Mouse (Mus musculus) forebrain, embryonic 12.5 days (tissue): ENCODE results near the gene Gcm1. TPM values are rescaled to one million over a fixed set of nuclear protein-coding genes. Genes with fewer than 3 reads are reported as not detected.
A peak's percentile ranks its signal among the peaks of the same experiment; 100 is the strongest.

Experiments used
- ATAC-seq: fragments of 200-750 bp; cut with Nextera tagmentation; 2 replicates; pipeline ENCODE4 v1.8.0; 2017; ENCODE audit warnings: moderate TSS enrichment; ENCODE audit not compliant: low FRiP score
- H3K27ac ChIP-seq: fragments of 300-500 bp; sonication (generic); 2 replicates; pipeline ENCODE4 v1.5.1; 2016; ENCODE audit warnings: mild to moderate bottlenecking
- H3K27me3 ChIP-seq: fragments of 300-500 bp; sonication (generic); 2 replicates; pipeline ENCODE4 v1.6.1; 2016; ENCODE audit warnings: mild to moderate bottlenecking
- H3K36me3 ChIP-seq: fragments of 300-500 bp; sonication (generic); replicated peaks from 2 replicates; pipeline ENCODE4 v1.6.1; 2016; ENCODE audit warnings: mild to moderate bottlenecking
- H3K4me1 ChIP-seq: fragments of 300-500 bp; sonication (generic); 2 replicates; pipeline ENCODE4 v1.6.1; 2016
- H3K4me2 ChIP-seq: fragments of 300-500 bp; sonication (generic); 2 replicates; pipeline ENCODE4 v1.6.1; 2016; ENCODE audit warnings: mild to moderate bottlenecking, moderate library complexity
- H3K4me3 ChIP-seq: fragments of 300-500 bp; sonication (generic); replicated peaks from 2 replicates; pipeline ENCODE4 v1.5.1; 2016; ENCODE audit warnings: mild to moderate bottlenecking
- H3K9ac ChIP-seq: fragments of 300-500 bp; sonication (generic); 2 replicates; pipeline ENCODE4 v1.6.1; 2016; ENCODE audit warnings: mild to moderate bottlenecking
- H3K9me3 ChIP-seq: fragments of 300-500 bp; sonication (generic); 2 replicates; pipeline ENCODE4 v1.6.1; 2016
- WGBS: fragments of 180-500 bp; shearing (Covaris S2); methylation state at CpG from one replicate; pipeline ENCODE4 v1.1.7; 2016; 5-methylcytosine and 5-hydroxymethylcytosine counted together
- polyA plus RNA-seq: library from polyadenylated mRNA; unstranded; fragments of >200 nt; fragmentation: Nextera tagmentation; extraction: Ambion mirVana; gene quantifications from 2 replicates; pipeline ENCODE4 v1.2.1, GENCODE M21; 2016

Gcm1 gene
- polyA plus RNA-seq, 1 experiment from 2014 or later = not detected

DNA sequence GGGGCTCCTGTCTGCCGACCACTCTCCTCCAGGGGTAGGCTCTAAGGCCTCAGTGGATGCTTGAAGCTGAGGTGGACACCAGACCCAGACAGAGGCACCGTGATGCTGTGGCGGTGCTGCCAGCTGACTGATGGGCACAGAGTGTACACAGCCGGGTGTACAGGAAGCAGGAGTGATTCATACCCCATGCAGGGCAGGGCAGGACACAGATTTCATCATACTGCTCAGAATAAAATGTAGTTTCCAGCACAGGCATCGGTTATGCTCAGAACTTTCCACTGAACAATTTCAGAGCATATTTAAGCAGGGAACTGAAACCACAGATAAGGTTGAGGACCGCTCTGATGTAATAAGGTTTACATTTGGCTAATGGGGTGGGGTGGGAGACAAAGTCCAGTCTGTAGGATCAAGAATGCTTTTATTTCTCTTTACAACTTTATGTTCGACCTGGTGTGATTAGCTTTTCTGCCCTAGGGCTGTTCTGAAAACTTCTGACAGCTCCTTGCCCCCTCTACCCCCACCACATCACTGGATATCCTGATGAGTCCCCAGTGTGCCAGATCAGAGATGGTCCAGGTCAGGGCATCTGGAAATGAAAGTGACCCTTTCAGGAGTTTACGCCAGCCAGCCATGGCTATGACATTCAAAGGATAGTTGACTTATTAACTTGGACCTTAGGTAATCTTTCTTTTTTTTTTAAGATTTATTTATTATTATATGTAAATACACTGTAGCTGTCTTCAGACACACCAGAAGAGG lies 29.4 kb upstream of the Gcm1 start:
- H3K4me1 ChIP-seq = peaks cover 16% of the 10 kb centered on the region
- no peaks in the 10 kb centered on the region for H3K36me3 ChIP-seq
- H3K4me2 ChIP-seq = no peak overlapping the region
- H3K27me3 ChIP-seq = 0 out of 2 replicates have a peak, but pooled peaks cover 3% of the 10 kb centered on the region
- no peak overlapping the region for H3K4me3 ChIP-seq
- no peak overlapping the region for H3K27ac ChIP-seq
- WGBS = 86% methylated on average over 8 of the region's 8 CpGs
- no peak for ATAC-seq
- no peaks in the 10 kb centered on the region for H3K9me3 ChIP-seq
- no peak overlapping the region for H3K9ac ChIP-seq

DNA sequence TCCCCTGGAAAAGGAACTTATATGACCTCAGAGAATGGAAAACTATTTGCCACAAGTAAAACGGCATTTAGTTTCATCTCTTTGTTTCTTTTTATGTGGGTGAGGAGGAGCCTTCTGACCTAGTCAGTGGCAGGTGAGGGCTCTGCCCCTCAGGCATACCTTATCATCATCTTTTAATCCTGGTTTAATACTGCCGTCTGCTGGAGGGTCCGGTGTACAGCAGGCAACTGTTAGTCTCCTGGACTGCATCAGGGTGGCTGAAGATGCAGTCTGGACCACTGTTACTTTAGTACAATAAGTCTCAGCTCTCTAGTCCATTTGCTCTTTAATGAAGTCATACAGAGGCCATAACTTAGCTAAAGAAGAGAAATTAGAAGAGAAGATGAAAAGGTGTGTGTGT lies 26.9 kb upstream of the Gcm1 start:
- H3K4me2 ChIP-seq = no peak overlapping the region
- 0 out of 2 replicates have a peak, but pooled peaks cover 3% of the 10 kb centered on the region for H3K27me3 ChIP-seq
- 21% methylated on average over 3 of the region's 3 CpGs for WGBS
- H3K36me3 ChIP-seq = no peaks in the 10 kb centered on the region
- H3K27ac ChIP-seq = no peak overlapping the region
- H3K9me3 ChIP-seq = no peaks in the 10 kb centered on the region
- ATAC-seq = peak; percentile 70; the same call in 1 of the 2 replicates
- peaks cover 10% of the 10 kb centered on the region for H3K4me1 ChIP-seq
- H3K9ac ChIP-seq = no peak overlapping the region
- H3K4me3 ChIP-seq = no peak overlapping the region

DNA sequence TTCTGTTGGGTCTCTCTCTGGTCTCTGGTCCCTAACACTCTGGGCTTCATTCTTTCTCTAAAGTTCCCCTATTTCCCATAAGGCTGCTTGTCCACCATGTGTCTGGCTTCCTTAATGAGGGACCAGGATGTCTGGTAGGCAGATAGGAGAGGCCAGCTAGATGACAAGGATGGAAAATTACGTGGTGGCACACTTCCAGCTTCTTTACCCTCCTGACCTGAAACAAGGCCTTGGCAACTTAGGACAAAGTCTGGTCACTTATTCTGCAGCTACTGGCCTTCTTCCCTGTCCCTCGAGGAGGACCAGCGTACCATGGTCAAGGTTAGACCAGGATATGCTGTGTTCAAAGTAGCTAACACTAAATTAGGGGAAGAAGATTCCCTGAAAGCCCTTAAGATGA lies 24.6 kb upstream of the Gcm1 start:
- Histone ChIP-seq H3K4me2 (no peak overlapping the region), H3K27me3 (no peaks in the 10 kb centered on the region), H3K4me1 (no peaks in the 10 kb centered on the region), H3K4me3 (no peak overlapping the region), H3K9ac (no peak overlapping the region), H3K9me3 (no peaks in the 10 kb centered on the region), H3K27ac (no peak overlapping the region), H3K36me3 (no peaks in the 10 kb centered on the region)
- ATAC-seq = no peak
- 79% methylated on average over 3 of the region's 3 CpGs for WGBS

DNA sequence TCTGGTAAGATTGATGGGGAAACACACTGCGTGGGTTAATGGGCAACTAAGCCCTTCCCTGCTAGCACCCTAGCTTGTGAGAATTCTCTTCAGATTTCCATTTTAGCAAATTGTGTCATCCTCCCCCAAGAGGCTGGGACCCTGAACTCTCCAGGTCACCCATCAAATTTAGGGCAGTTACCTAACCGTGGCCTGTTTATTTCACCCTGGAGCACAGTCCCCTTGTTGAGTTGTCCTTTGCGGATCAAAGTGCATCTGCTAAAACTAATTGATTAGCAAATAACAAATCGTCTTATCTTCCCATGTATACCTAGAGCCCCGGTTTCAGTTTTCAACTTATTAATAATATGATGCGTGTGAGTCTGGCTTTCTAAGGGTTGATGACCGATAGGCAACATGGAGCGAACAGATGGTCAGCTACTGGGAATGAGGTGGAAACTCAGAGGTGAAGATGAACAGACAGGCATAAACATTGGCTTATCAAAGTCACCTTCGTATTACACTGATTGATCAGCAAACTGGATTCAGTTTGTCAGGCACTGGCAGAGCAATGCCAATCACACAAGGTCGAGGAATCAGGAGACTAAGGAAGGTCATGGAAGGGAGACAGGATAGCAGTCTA lies 20.8 kb upstream of the Gcm1 start:
- H3K27ac ChIP-seq = no peak overlapping the region
- no peaks in the 10 kb centered on the region for H3K27me3 ChIP-seq
- no peaks in the 10 kb centered on the region for H3K36me3 ChIP-seq
- ATAC-seq = no peak
- no peak overlapping the region for H3K4me2 ChIP-seq
- no peaks in the 10 kb centered on the region for H3K9me3 ChIP-seq
- H3K9ac ChIP-seq = no peak overlapping the region
- WGBS = 89% methylated on average over 10 of the region's 10 CpGs
- no peak overlapping the region for H3K4me3 ChIP-seq
- no peaks in the 10 kb centered on the region for H3K4me1 ChIP-seq

DNA sequence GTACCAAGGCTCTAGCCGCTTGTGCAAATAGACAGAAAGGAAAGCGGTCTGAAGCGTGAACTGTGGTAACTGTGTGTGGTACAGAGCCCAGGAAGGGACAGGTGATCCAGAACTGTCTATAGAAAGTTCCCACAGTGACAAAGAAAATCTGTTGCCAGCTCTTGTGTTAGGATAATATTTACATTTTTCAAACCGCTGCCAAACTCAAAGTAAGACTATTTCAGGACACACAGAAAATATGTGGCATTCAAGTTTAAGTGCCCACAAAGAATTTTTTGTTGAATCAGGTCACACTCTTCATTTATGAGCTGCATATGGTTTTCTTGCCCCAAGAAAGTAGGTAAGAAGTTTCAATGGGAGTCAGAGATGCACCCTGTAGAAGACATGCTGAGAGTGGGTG lies 18.8 kb upstream of the Gcm1 start:
- Histone ChIP-seq H3K36me3 (no peaks in the 10 kb centered on the region), H3K4me3 (no peak overlapping the region), H3K4me1 (no peaks in the 10 kb centered on the region), H3K9me3 (no peaks in the 10 kb centered on the region), H3K27me3 (no peaks in the 10 kb centered on the region), H3K9ac (no peak overlapping the region), H3K27ac (no peak overlapping the region), H3K4me2 (no peak overlapping the region)
- ATAC-seq = no peak
- WGBS = 93% methylated on average over 4 of the region's 4 CpGs

DNA sequence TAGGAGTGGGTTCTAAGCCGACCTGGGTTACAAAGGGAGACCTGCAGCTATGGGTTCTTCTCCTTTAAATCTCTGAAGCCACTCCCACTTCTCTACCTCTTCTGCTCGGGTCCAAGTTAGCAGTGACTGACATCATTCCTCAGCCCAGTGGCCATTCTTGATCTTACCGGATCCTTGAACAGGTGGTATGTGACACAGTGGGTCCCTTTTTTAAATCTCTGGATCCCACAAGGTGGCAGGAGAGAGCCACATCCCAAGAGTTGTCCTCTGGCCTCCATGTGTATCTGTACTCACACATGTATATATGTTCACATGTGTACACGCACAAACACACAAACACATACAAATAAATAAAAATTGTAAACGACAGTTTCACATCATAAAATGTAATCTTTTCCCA lies 16.4 kb upstream of the Gcm1 start:
- no peak for ATAC-seq
- H3K9ac ChIP-seq = no peak overlapping the region
- WGBS = 84% methylated on average over 5 of the region's 5 CpGs
- no peaks in the 10 kb centered on the region for H3K36me3 ChIP-seq
- no peak overlapping the region for H3K4me2 ChIP-seq
- H3K27me3 ChIP-seq = no peaks in the 10 kb centered on the region
- H3K27ac ChIP-seq = no peak overlapping the region
- H3K9me3 ChIP-seq = no peaks in the 10 kb centered on the region
- no peak overlapping the region for H3K4me3 ChIP-seq
- no peaks in the 10 kb centered on the region for H3K4me1 ChIP-seq

DNA sequence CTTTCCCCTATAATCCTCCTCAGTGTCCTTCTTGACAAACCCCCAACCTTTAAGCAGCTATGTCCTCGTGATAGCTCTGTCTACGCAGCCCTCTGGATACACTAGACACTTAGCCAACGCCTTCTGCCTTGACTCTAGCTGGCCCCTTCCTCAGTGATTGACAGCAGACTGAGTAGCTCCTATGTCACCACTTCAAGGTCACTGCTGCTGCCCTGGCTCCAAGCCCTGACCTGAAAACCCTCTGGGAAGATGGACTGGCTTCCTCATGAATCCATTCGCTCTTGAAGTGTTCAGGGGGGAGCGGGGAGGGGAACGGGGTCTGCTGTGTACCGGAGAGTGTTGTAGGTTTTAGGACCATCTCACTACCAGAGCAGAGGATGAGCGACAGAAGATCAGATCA lies 15.9 kb upstream of the Gcm1 start:
- Histone ChIP-seq H3K9me3 (no peaks in the 10 kb centered on the region), H3K4me2 (no peak overlapping the region), H3K4me1 (no peaks in the 10 kb centered on the region), H3K9ac (no peak overlapping the region), H3K4me3 (no peak overlapping the region), H3K36me3 (no peaks in the 10 kb centered on the region), H3K27me3 (no peaks in the 10 kb centered on the region), H3K27ac (no peak overlapping the region)
- ATAC-seq = no peak
- 92% methylated on average over 8 of the region's 8 CpGs for WGBS

DNA sequence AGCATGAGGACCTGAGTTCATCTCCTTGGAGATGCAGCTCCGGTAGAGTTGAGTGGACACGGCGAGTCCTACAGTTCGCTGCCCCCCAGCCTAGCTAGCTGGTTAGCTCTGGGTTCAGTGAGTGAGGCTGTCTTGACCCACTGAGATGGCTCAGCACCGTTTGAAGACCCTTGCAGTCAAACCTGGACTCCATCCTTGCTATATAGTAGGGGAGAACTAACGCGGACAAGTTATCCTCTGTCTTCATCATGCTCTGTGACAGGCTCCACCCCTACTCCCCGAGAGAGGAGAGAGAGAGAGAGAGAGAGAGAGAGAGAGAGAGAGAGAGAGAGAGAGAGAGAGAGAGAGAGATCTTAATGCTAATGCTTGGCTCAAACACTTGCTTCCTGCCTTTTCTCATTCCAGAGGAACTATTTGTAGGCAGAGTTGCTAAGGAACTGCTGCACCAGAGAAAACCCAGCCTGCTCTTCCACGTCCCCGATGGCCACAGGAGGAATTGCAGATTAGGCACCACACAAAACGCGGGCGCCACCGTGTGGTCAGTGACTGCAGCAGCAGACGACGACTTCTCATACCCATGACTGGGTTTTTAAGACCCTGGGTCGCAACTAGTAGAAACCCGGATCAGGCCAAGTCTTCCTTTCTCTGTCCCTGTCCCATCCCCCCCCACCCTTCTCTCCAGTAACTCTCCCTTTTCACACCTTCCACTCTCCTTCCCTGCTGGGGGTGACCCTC lies 12.8 kb upstream of the Gcm1 start:
- peak; percentile 44; the same call in 1 of the 2 replicates for ATAC-seq
- Histone ChIP-seq H3K27ac (no peak overlapping the region), H3K9me3 (no peaks in the 10 kb centered on the region), H3K4me3 (no peak overlapping the region), H3K4me1 (no peaks in the 10 kb centered on the region), H3K27me3 (no peaks in the 10 kb centered on the region), H3K4me2 (no peak overlapping the region), H3K9ac (no peak overlapping the region), H3K36me3 (no peaks in the 10 kb centered on the region)
- 40% methylated on average over 18 of the region's 18 CpGs for WGBS

DNA sequence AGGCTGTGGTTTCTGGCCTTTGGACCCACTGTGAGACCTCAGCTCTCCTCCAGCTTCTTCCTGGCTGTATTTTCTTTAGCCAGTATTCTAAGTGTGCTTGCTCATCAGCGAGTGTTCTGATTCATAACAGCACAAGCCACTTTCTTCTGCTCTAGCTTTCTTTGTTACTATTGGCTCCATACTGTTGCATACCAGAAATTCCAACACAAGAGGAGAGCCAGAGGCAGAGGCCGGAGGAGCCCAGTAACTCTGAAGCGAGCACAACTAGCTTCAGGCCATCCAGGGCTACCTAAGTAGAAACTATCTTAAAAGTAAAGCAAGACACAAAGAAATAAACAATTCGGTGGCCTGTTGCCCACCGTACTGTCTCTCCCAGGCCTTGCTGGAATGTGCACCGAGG lies 6.6 kb upstream of the Gcm1 start:
- Histone ChIP-seq H3K36me3 (no peaks in the 10 kb centered on the region), H3K4me2 (no peak overlapping the region), H3K27ac (no peak overlapping the region), H3K9ac (no peak overlapping the region), H3K9me3 (no peaks in the 10 kb centered on the region), H3K4me3 (no peak overlapping the region), H3K27me3 (no peaks in the 10 kb centered on the region), H3K4me1 (0 out of 2 replicates have a peak, but pooled peaks cover 2% of the 10 kb centered on the region)
- ATAC-seq = no peak
- WGBS = 80% methylated on average over 6 of the region's 6 CpGs

DNA sequence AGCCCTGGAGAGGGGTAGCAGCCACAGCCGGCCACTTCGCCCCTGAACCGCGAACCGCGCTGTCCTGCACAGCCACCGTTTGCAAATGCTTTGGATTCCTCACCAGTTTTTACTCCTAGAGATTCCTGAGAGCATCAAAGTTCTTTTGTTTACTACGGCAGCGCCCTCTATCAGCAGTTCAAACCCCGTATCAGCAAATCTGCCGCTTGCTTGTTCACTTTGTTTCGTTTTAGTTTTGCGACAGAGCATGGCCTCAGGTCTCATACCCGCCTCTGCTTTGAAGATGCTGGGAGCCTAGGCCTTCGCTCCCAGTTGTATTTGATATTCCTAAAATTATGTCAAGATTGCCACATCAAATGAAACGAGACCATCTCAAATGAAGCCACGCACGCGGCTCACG lies 5.0 kb upstream of the Gcm1 start:
- no peak overlapping the region for H3K4me3 ChIP-seq
- ATAC-seq = no peak
- H3K9me3 ChIP-seq = no peaks in the 10 kb centered on the region
- H3K36me3 ChIP-seq = no peaks in the 10 kb centered on the region
- H3K4me2 ChIP-seq = no peak overlapping the region
- H3K9ac ChIP-seq = no peak overlapping the region
- WGBS = 60% methylated on average over 20 of the region's 20 CpGs
- no peaks in the 10 kb centered on the region for H3K27me3 ChIP-seq
- 0 out of 2 replicates have a peak, but pooled peaks cover 2% of the 10 kb centered on the region for H3K4me1 ChIP-seq
- no peak overlapping the region for H3K27ac ChIP-seq

DNA sequence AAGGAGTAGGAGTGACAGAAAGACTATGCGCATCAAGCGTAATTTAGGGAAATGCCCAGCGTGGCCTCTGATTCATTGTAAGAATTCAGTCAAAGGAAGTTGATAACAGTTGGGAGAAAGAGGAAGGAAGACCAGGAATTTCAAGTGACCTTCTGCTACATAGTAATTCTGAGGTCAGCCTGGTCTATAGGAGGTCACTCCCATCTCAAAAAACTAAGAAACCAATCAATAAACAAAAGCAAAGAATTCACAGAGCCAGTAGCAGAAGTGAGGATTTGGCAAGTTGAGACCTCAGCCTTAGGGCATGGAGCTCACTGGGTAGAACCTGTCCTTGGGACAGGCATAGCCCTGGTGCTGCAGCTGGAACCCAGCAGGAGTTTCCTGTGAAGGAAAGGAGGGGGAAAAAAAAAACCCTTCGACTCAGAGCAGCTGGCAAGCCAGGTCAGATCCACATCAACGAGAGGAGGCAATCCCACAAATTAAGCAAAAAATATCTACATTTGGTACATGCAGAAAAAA lies 1.2 kb upstream of the Gcm1 start:
- no peak overlapping the region for H3K4me3 ChIP-seq
- no peaks in the 10 kb centered on the region for H3K27me3 ChIP-seq
- H3K27ac ChIP-seq = no peak overlapping the region
- no peaks in the 10 kb centered on the region for H3K9me3 ChIP-seq
- H3K4me2 ChIP-seq = no peak overlapping the region
- no peaks in the 10 kb centered on the region for H3K36me3 ChIP-seq
- no peak overlapping the region for H3K9ac ChIP-seq
- 0 out of 2 replicates have a peak, but pooled peaks cover 2% of the 10 kb centered on the region for H3K4me1 ChIP-seq
- ATAC-seq = no peak
- WGBS = 63% methylated on average over 5 of the region's 5 CpGs

DNA sequence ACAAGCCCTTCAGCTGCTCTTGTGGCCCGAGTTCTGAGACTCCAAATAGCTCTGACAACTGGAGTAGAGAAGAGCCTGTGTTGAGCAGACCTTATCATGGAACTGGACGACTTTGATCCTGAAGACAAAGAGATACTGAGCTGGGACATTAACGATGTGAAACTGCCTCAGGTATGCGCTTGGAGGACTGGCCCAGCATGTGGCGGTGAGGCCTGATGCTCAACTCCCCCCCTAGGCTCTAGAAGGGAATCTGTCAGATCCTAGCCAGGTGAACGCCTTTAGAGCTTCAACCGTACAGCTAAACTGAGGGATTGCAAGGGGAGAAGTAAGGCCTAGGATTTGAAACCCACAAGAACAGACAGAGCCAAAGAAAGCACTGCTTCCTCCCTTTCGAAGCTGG lies 2.1 kb downstream of the Gcm1 start:
- no peak overlapping the region for H3K4me2 ChIP-seq
- 77% methylated on average over 8 of the region's 8 CpGs for WGBS
- H3K27me3 ChIP-seq = no peaks in the 10 kb centered on the region
- H3K9me3 ChIP-seq = no peaks in the 10 kb centered on the region
- no peak for ATAC-seq
- H3K4me1 ChIP-seq = 0 out of 2 replicates have a peak, but pooled peaks cover 2% of the 10 kb centered on the region
- no peak overlapping the region for H3K4me3 ChIP-seq
- no peak overlapping the region for H3K9ac ChIP-seq
- no peaks in the 10 kb centered on the region for H3K36me3 ChIP-seq
- H3K27ac ChIP-seq = no peak overlapping the region
